Mouse (Mus musculus) lung, postnatal 0 days (tissue): ENCODE data around the gene Cct8l1. TPM values are rescaled to one million over a fixed set of nuclear protein-coding genes. Genes with fewer than 3 reads are reported as not detected.

ENCODE experiments used
- ATAC-seq: fragments of 200-750 bp; cut with Nextera tagmentation; 2 replicates; pipeline ENCODE4 v1.8.0; 2017; ENCODE audit warnings: moderate library complexity
- DNase-seq: peaks from one replicate; pipeline ENCODE4 v3.0.0-alpha.2; 2016; ENCODE audit warnings: low spot score
- H3K27ac ChIP-seq: fragments of 300-500 bp; sonication (generic); 2 replicates; pipeline ENCODE4 v1.5.1; 2014; ENCODE audit warnings: antibody characterized with exemption, mild to moderate bottlenecking, low read length, mixed read lengths
- H3K27me3 ChIP-seq: fragments of 300-500 bp; sonication (generic); replicated peaks from 2 replicates; pipeline ENCODE4 v1.6.1; 2014; ENCODE audit warnings: low read length, mixed read lengths; ENCODE audit not compliant: insufficient read depth
- H3K36me3 ChIP-seq: fragments of 300-500 bp; sonication (generic); 2 replicates; pipeline ENCODE4 v1.6.1; 2014; ENCODE audit warnings: low read length, mixed read lengths; ENCODE audit not compliant: insufficient read depth
- H3K4me1 ChIP-seq: fragments of 300-500 bp; sonication (generic); 2 replicates; pipeline ENCODE4 v1.6.1; 2014; ENCODE audit warnings: antibody characterized with exemption, low read depth, low read length, mixed read lengths; ENCODE audit not compliant: insufficient read depth
- H3K4me2 ChIP-seq: fragments of 300-500 bp; sonication (generic); replicated peaks from 2 replicates; pipeline ENCODE4 v1.6.1; 2014; ENCODE audit warnings: low read depth, mild to moderate bottlenecking, low read length, moderate library complexity, mixed read lengths
- H3K4me3 ChIP-seq: fragments of 300-500 bp; sonication (generic); 2 replicates; pipeline ENCODE4 v1.5.1; 2014; ENCODE audit warnings: low read depth, low read length
- H3K9ac ChIP-seq: fragments of 300-500 bp; sonication (generic); replicated peaks from 2 replicates; pipeline ENCODE4 v1.6.1; 2014; ENCODE audit warnings: low read depth, mild to moderate bottlenecking
- H3K9me3 ChIP-seq: fragments of 300-500 bp; sonication (generic); 2 replicates; pipeline ENCODE4 v1.6.1; 2016; ENCODE audit warnings: low read length, mixed read lengths
- CTCF ChIP-seq: IDR thresholded peaks from 2 replicates; pipeline ENCODE4 v1.5.1; 2016; ENCODE audit warnings: antibody characterized with exemption, mild to moderate bottlenecking
- EP300 ChIP-seq: IDR thresholded peaks from 2 replicates; pipeline ENCODE4 v1.6.1; 2016; ENCODE audit warnings: antibody characterized with exemption, mild to moderate bottlenecking, control low read depth
- WGBS: fragments of 180-500 bp; shearing (Covaris S2); extraction: QIAGEN DNeasy Blood & Tissue Kit; methylation state at CpG from one replicate; pipeline ENCODE4 v1.1.7; 2014; 5-methylcytosine and 5-hydroxymethylcytosine counted together
- polyA plus RNA-seq: library from polyadenylated mRNA; unstranded; fragments of >200 nt; fragmentation: Nextera tagmentation; extraction: Ambion mirVana; gene quantifications from 2 replicates; pipeline ENCODE4 v1.2.1, GENCODE M21; 2015

The Cct8l1 gene
- polyA plus RNA-seq = not detected in 2 replicates

- no peak within 1 kb of the TSS for H3K4me2 ChIP-seq
- H3K27me3 ChIP-seq = no peaks in the 10 kb centered on the region
- 88% methylated on average over 5 of the region's 5 CpGs for WGBS
- no peak within 1 kb of the TSS for H3K4me3 ChIP-seq
- DNase-seq = no peak
- H3K9me3 ChIP-seq = no peaks in the 10 kb centered on the region
- no peak within 1 kb of the TSS for H3K27ac ChIP-seq
- H3K4me1 ChIP-seq = no peaks in the 10 kb centered on the region
- no peak within 1 kb of the TSS for H3K9ac ChIP-seq
- ATAC-seq = no peak
- H3K36me3 ChIP-seq = no peaks in the 10 kb centered on the region
- TF ChIP-seq EP300 = no peak
- TF ChIP-seq CTCF = no peak
Measured at GRCm38 (mm10) chr5:25515767-25516166, at the start of gene Cct8l1. TSS of gene Cct8l1 (plus strand) at chr5:25516067.

- Histone ChIP-seq H3K4me1 (no peaks in the 10 kb centered on the region), H3K4me3 (peak overlapping the region; percentile 29), H3K4me2 (peak overlapping the region; percentile 54), H3K9ac (0 out of 2 replicates have a peak overlapping the region, but pooled peaks have one; percentile 3), H3K9me3 (no peaks in the 10 kb centered on the region), H3K27me3 (no peaks in the 10 kb centered on the region), H3K27ac (no peak overlapping the region), H3K36me3 (no peaks in the 10 kb centered on the region)
- TF ChIP-seq CTCF (no peak), EP300 (no peak)
- DNase-seq (peak; percentile 88), ATAC-seq (peak; percentile 73)
- WGBS = 2% methylated on average over 6 of the region's 6 CpGs
Measured at GRCm38 (mm10) chr5:25472070-25472469, 43.8 kb upstream of the Cct8l1 start.

GRCm38 (mm10) chr5:25475789-25476188 is 40.1 kb upstream of the Cct8l1 start:
- H3K36me3 ChIP-seq = no peaks in the 10 kb centered on the region
- no peaks in the 10 kb centered on the region for H3K4me1 ChIP-seq
- peak; percentile 33; the same call in 1 of the 2 replicates for ATAC-seq
- no peaks in the 10 kb centered on the region for H3K9me3 ChIP-seq
- H3K4me3 ChIP-seq = no peak overlapping the region
- no peak overlapping the region for H3K9ac ChIP-seq
- H3K4me2 ChIP-seq = no peak overlapping the region
- 70% methylated on average over 2 of the region's 2 CpGs for WGBS
- DNase-seq = peak; percentile 49
- H3K27me3 ChIP-seq = no peaks in the 10 kb centered on the region
- TF ChIP-seq EP300 (no peak), CTCF (no peak)
- H3K27ac ChIP-seq = no peak overlapping the region

GRCm38 (mm10) chr5:25478863-25479262 is 37.0 kb upstream of the Cct8l1 start:
- Histone ChIP-seq H3K27me3 (no peaks in the 10 kb centered on the region), H3K27ac (no peak overlapping the region), H3K36me3 (no peaks in the 10 kb centered on the region), H3K4me3 (no peak overlapping the region), H3K9ac (no peak overlapping the region), H3K4me1 (no peaks in the 10 kb centered on the region), H3K9me3 (no peaks in the 10 kb centered on the region), H3K4me2 (no peak overlapping the region)
- ATAC-seq (no peak), DNase-seq (no peak)
- TF ChIP-seq EP300 = no peak
- TF ChIP-seq CTCF = no peak

GRCm38 (mm10) chr5:25496652-25497051 is 19.2 kb upstream of the Cct8l1 start:
- peak overlapping the region; percentile 77 for H3K4me2 ChIP-seq
- no peaks in the 10 kb centered on the region for H3K9me3 ChIP-seq
- H3K4me1 ChIP-seq = peaks cover 4% of the 10 kb centered on the region; the same call in 1 of the 2 replicates
- ATAC-seq (no peak), DNase-seq (no peak)
- H3K36me3 ChIP-seq = no peaks in the 10 kb centered on the region
- peak overlapping the region; percentile 99 for H3K4me3 ChIP-seq
- TF ChIP-seq EP300 (no peak), CTCF (no peak)
- no peaks in the 10 kb centered on the region for H3K27me3 ChIP-seq
- peak overlapping the region; percentile 20; the same call in 1 of the 2 replicates for H3K27ac ChIP-seq
- WGBS = 46% methylated on average over 2 of the region's 2 CpGs
- 0 out of 2 replicates have a peak overlapping the region, but pooled peaks have one; percentile 95 for H3K9ac ChIP-seq

GRCm38 (mm10) chr5:25497369-25497719 is 18.5 kb upstream of the Cct8l1 start:
- ATAC-seq (no peak), DNase-seq (peak; percentile 37)
- no peaks in the 10 kb centered on the region for H3K36me3 ChIP-seq
- WGBS = 0% methylated on average over 10 of the region's 10 CpGs
- peak overlapping the region; percentile 100 for H3K27ac ChIP-seq
- TF ChIP-seq EP300 (no peak), CTCF (no peak)
- H3K4me2 ChIP-seq = peak overlapping the region; percentile 77
- H3K9me3 ChIP-seq = no peaks in the 10 kb centered on the region
- peaks cover 4% of the 10 kb centered on the region; the same call in 1 of the 2 replicates for H3K4me1 ChIP-seq
- H3K4me3 ChIP-seq = peak overlapping the region; percentile 99
- peak overlapping the region; percentile 95 for H3K9ac ChIP-seq
- no peaks in the 10 kb centered on the region for H3K27me3 ChIP-seq
